Mouse (Mus musculus): ENCODE measurements around the gene Fam189a2. TPM values are rescaled to one million over a fixed set of nuclear protein-coding genes. Genes with fewer than 3 reads are reported as not detected.

The Fam189a2 gene
- polyA plus RNA-seq (2012; ENCODE audit: low replicate concordance): not detected in 2 replicates

DNA sequence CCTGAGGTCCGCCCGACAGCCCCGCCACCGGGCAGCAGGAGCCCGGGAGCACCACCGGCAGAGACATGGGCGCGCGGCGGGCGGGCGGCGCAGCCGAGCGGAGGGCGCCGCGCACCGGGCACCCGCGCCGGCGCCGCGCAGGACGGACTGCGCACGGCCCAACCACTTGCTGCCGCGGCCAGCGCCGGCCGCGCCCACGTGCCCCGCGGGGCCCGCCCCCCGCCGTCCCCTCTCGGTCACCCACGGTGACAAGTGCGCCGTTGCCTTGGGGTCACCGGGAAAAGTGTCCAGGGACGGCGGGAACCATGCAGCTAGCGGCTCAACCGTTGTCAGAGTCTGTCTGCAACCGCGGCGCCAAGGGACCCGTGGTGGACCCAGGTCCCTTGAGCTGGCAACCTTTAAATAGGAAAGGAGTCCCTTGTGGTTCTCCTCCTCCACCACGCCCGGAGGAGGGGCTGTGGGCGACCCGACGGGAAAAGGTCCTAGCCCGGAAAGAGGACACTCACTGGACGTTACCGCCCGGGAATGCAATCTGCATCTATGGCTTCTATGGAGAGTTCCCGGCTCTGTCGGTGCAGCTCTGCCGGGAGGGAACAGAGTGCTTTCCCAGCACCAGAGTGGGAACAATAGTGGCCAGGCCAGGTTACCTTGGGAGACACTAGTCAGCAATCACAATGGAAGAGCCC lies at the start of gene Fam189a2:
Gene Fam189a2, minus strand, starts transcription at position 149 of the 686 bp plus-strand sequence.

Other genes with a start within 250 kb of the Fam189a2 start
- 0.91 and 1.4 TPM in 2 replicates for gene Tjp2, start 194.0 kb upstream of the Fam189a2 start, polyA plus RNA-seq (2012; ENCODE audit: low replicate concordance)
- gene Fxn, start 249.6 kb upstream of the Fam189a2 start, polyA plus RNA-seq (2012; ENCODE audit: low replicate concordance): 94.1 and 140 TPM in 2 replicates

Measured in leukemia stem cell, adult 10-12 weeks (primary cell).